Mouse (Mus musculus) kidney, embryonic 16.5 days (tissue): ENCODE data around the gene Por. TPM values are rescaled to one million over a fixed set of nuclear protein-coding genes. Genes with fewer than 3 reads are reported as not detected.
A peak's percentile ranks its signal among the peaks of the same experiment; 100 is the strongest.

ENCODE experiments used
- ATAC-seq: fragments of 200-750 bp; cut with Nextera tagmentation; 2 replicates; pipeline ENCODE4 v1.8.0; 2017; ENCODE audit warnings: moderate TSS enrichment; ENCODE audit not compliant: low FRiP score, low TSS enrichment
- H3K27ac ChIP-seq: fragments of 300-500 bp; sonication (generic); 2 replicates; pipeline ENCODE4 v1.5.1; 2014; ENCODE audit warnings: low read length
- H3K27me3 ChIP-seq: fragments of 300-500 bp; sonication (generic); 2 replicates; pipeline ENCODE4 v1.6.1; 2014; ENCODE audit warnings: low read length, control low read depth, mixed read lengths; ENCODE audit not compliant: insufficient read depth
- H3K36me3 ChIP-seq: fragments of 300-500 bp; sonication (generic); 2 replicates; pipeline ENCODE4 v1.6.1; 2014; ENCODE audit warnings: low read length, control low read depth, mixed read lengths; ENCODE audit not compliant: insufficient read depth
- H3K4me1 ChIP-seq: fragments of 300-500 bp; sonication (generic); 2 replicates; pipeline ENCODE4 v1.6.1; 2014; ENCODE audit warnings: low read length, control low read depth, mixed read lengths; ENCODE audit not compliant: insufficient read depth
- H3K4me2 ChIP-seq: fragments of 300-500 bp; sonication (generic); replicated peaks from 2 replicates; pipeline ENCODE4 v1.6.1; 2014; ENCODE audit warnings: low read depth, low read length
- H3K4me3 ChIP-seq: fragments of 300-500 bp; sonication (generic); 2 replicates; pipeline ENCODE4 v1.5.1; 2014; ENCODE audit warnings: mild to moderate bottlenecking, low read length
- H3K9ac ChIP-seq: fragments of 300-500 bp; sonication (generic); replicated peaks from 2 replicates; pipeline ENCODE4 v1.6.1; 2014; ENCODE audit warnings: low read length
- H3K9me3 ChIP-seq: fragments of 300-500 bp; sonication (generic); 2 replicates; pipeline ENCODE4 v1.6.1; 2016; ENCODE audit warnings: low read length, control low read depth
- WGBS: fragments of 180-500 bp; shearing (Covaris S2); extraction: QIAGEN DNeasy Blood & Tissue Kit; methylation state at CpG from one replicate; pipeline ENCODE4 v1.1.7; 2014; 5-methylcytosine and 5-hydroxymethylcytosine counted together
- polyA plus RNA-seq: library from polyadenylated mRNA; unstranded; fragments of >200 nt; fragmentation: Nextera tagmentation; extraction: Ambion mirVana; gene quantifications from 2 replicates; pipeline ENCODE4 v1.2.1, GENCODE M21; 2015

The Por gene
- polyA plus RNA-seq, 1 experiment from 2014 or later, result 106 TPM

GRCm38 (mm10) chr5:135649309-135649633 is 20.6 kb upstream of the Por start:
- Histone ChIP-seq H3K4me2 (no peak overlapping the region), H3K27me3 (no peaks in the 10 kb centered on the region), H3K27ac (no peak overlapping the region), H3K36me3 (no peaks in the 10 kb centered on the region), H3K4me3 (no peak overlapping the region), H3K9ac (no peak overlapping the region), H3K4me1 (0 out of 2 replicates have a peak, but pooled peaks cover 3% of the 10 kb centered on the region), H3K9me3 (0 out of 2 replicates have a peak, but pooled peaks cover 3% of the 10 kb centered on the region)
- ATAC-seq, result no peak
- 88% methylated on average over 1 of the region's 1 CpGs for WGBS

- Histone ChIP-seq H3K9me3 (0 out of 2 replicates have a peak, but pooled peaks cover 8% of the 10 kb centered on the region), H3K9ac (0 out of 2 replicates have a peak overlapping the region, but pooled peaks have one; percentile 15), H3K36me3 (no peaks in the 10 kb centered on the region), H3K4me3 (no peak overlapping the region), H3K27ac (no peak overlapping the region), H3K27me3 (no peaks in the 10 kb centered on the region), H3K4me1 (0 out of 2 replicates have a peak, but pooled peaks cover 3% of the 10 kb centered on the region), H3K4me2 (no peak overlapping the region)
- no peak for ATAC-seq
- WGBS, result 79% methylated on average over 3 of the region's 3 CpGs
Observed at GRCm38 (mm10) chr5:135651536-135651935, 18.3 kb upstream of the Por start.

- H3K4me2 ChIP-seq, result no peak overlapping the region
- 27% methylated on average over 2 of the region's 2 CpGs for WGBS
- ATAC-seq, result 0 out of 2 replicates have a peak, but pooled peaks have one; percentile 15
- H3K36me3 ChIP-seq, result no peaks in the 10 kb centered on the region
- H3K9ac ChIP-seq, result no peak overlapping the region
- 0 out of 2 replicates have a peak, but pooled peaks cover 3% of the 10 kb centered on the region for H3K4me1 ChIP-seq
- H3K27ac ChIP-seq, result no peak overlapping the region
- H3K4me3 ChIP-seq, result no peak overlapping the region
- H3K9me3 ChIP-seq, result 0 out of 2 replicates have a peak, but pooled peaks cover 4% of the 10 kb centered on the region
- no peaks in the 10 kb centered on the region for H3K27me3 ChIP-seq
Observed at GRCm38 (mm10) chr5:135653209-135653608, 16.6 kb upstream of the Por start.

GRCm38 (mm10) chr5:135656046-135656445 is 13.8 kb upstream of the Por start:
- no peak overlapping the region for H3K4me3 ChIP-seq
- no peak overlapping the region for H3K4me2 ChIP-seq
- H3K4me1 ChIP-seq, result 0 out of 2 replicates have a peak, but pooled peaks cover 3% of the 10 kb centered on the region
- no peaks in the 10 kb centered on the region for H3K27me3 ChIP-seq
- no peak overlapping the region for H3K27ac ChIP-seq
- H3K36me3 ChIP-seq, result no peaks in the 10 kb centered on the region
- no peak for ATAC-seq
- WGBS, result 69% methylated on average over 5 of the region's 5 CpGs
- no peak overlapping the region for H3K9ac ChIP-seq
- 0 out of 2 replicates have a peak, but pooled peaks cover 4% of the 10 kb centered on the region for H3K9me3 ChIP-seq

GRCm38 (mm10) chr5:135657128-135657527 is 12.7 kb upstream of the Por start:
- no peaks in the 10 kb centered on the region for H3K27me3 ChIP-seq
- no peaks in the 10 kb centered on the region for H3K36me3 ChIP-seq
- H3K4me3 ChIP-seq, result no peak overlapping the region
- no peak overlapping the region for H3K9ac ChIP-seq
- 87% methylated on average over 5 of the region's 5 CpGs for WGBS
- no peak overlapping the region for H3K4me2 ChIP-seq
- no peak for ATAC-seq
- 0 out of 2 replicates have a peak, but pooled peaks cover 4% of the 10 kb centered on the region for H3K9me3 ChIP-seq
- 0 out of 2 replicates have a peak, but pooled peaks cover 3% of the 10 kb centered on the region for H3K4me1 ChIP-seq
- H3K27ac ChIP-seq, result no peak overlapping the region

- H3K27ac ChIP-seq, result no peak overlapping the region
- no peak overlapping the region for H3K4me3 ChIP-seq
- H3K9me3 ChIP-seq, result 0 out of 2 replicates have a peak, but pooled peaks cover 4% of the 10 kb centered on the region
- H3K36me3 ChIP-seq, result no peaks in the 10 kb centered on the region
- ATAC-seq, result no peak
- H3K9ac ChIP-seq, result no peak overlapping the region
- no peak overlapping the region for H3K4me2 ChIP-seq
- H3K27me3 ChIP-seq, result no peaks in the 10 kb centered on the region
- 58% methylated on average over 17 of the region's 17 CpGs for WGBS
- 0 out of 2 replicates have a peak, but pooled peaks cover 3% of the 10 kb centered on the region for H3K4me1 ChIP-seq
Observed at GRCm38 (mm10) chr5:135657703-135658373, 12.0 kb upstream of the Por start.

- no peaks in the 10 kb centered on the region for H3K36me3 ChIP-seq
- 0 out of 2 replicates have a peak, but pooled peaks cover under 1% of the 10 kb centered on the region for H3K9me3 ChIP-seq
- no peaks in the 10 kb centered on the region for H3K4me1 ChIP-seq
- no peak overlapping the region for H3K27ac ChIP-seq
- H3K27me3 ChIP-seq, result no peaks in the 10 kb centered on the region
- no peak overlapping the region for H3K4me2 ChIP-seq
- WGBS, result 71% methylated on average over 4 of the region's 4 CpGs
- H3K9ac ChIP-seq, result no peak overlapping the region
- ATAC-seq, result no peak
- no peak overlapping the region for H3K4me3 ChIP-seq
Observed at GRCm38 (mm10) chr5:135659956-135660355, 9.9 kb upstream of the Por start.

GRCm38 (mm10) chr5:135660535-135660934 is 9.3 kb upstream of the Por start:
- Histone ChIP-seq H3K9ac (no peak overlapping the region), H3K4me2 (no peak overlapping the region), H3K9me3 (peaks cover under 1% of the 10 kb centered on the region; the same call in 1 of the 2 replicates), H3K27me3 (no peaks in the 10 kb centered on the region), H3K4me1 (no peaks in the 10 kb centered on the region), H3K27ac (no peak overlapping the region), H3K4me3 (no peak overlapping the region), H3K36me3 (no peaks in the 10 kb centered on the region)
- 84% methylated on average over 7 of the region's 7 CpGs for WGBS
- no peak for ATAC-seq

- H3K9me3 ChIP-seq, result peaks cover 3% of the 10 kb centered on the region; the same call in 1 of the 2 replicates
- H3K36me3 ChIP-seq, result no peaks in the 10 kb centered on the region
- WGBS, result 87% methylated on average over 5 of the region's 5 CpGs
- ATAC-seq, result no peak
- H3K9ac ChIP-seq, result no peak overlapping the region
- H3K4me2 ChIP-seq, result no peak overlapping the region
- peaks cover 6% of the 10 kb centered on the region; the same call in 1 of the 2 replicates for H3K4me1 ChIP-seq
- no peaks in the 10 kb centered on the region for H3K27me3 ChIP-seq
- H3K27ac ChIP-seq, result no peak overlapping the region
- no peak overlapping the region for H3K4me3 ChIP-seq
Observed at GRCm38 (mm10) chr5:135666890-135667289, 2.9 kb upstream of the Por start.

GRCm38 (mm10) chr5:135668071-135668470 is 1.8 kb upstream of the Por start:
- H3K36me3 ChIP-seq, result no peaks in the 10 kb centered on the region
- no peaks in the 10 kb centered on the region for H3K27me3 ChIP-seq
- no peak overlapping the region for H3K9ac ChIP-seq
- no peak overlapping the region for H3K4me3 ChIP-seq
- ATAC-seq, result no peak
- no peak overlapping the region for H3K4me2 ChIP-seq
- H3K27ac ChIP-seq, result no peak overlapping the region
- H3K9me3 ChIP-seq, result peaks cover 3% of the 10 kb centered on the region; the same call in 1 of the 2 replicates
- WGBS, result 85% methylated on average over 7 of the region's 7 CpGs
- peaks cover 6% of the 10 kb centered on the region; the same call in 1 of the 2 replicates for H3K4me1 ChIP-seq
